Mouse (Mus musculus) thymus, adult 2 months (tissue): Measurements from ENCODE around the gene Hist2h2aa2.
A peak's percentile ranks its signal among the peaks of the same experiment; 100 is the strongest.

Experiments
- CTCF ChIP-seq: fragments of 200-500 bp; IDR thresholded peaks from 2 replicates; pipeline ENCODE4 v1.5.1; 2012; ENCODE audit warnings: mild to moderate bottlenecking, control low read depth, low read length, moderate library complexity, borderline replicate concordance; ENCODE audit not compliant: control insufficient read depth, poor library complexity, insufficient read depth; ENCODE audit errors: extremely low read depth
- POLR2A ChIP-seq: fragments of 200-500 bp; IDR thresholded peaks from 2 replicates; pipeline ENCODE4 v1.6.1; 2012; ENCODE audit warnings: mild to moderate bottlenecking, low read length, control low read depth, moderate library complexity; ENCODE audit not compliant: control insufficient read depth, poor library complexity, insufficient read depth; ENCODE audit errors: extremely low read depth

DNA sequence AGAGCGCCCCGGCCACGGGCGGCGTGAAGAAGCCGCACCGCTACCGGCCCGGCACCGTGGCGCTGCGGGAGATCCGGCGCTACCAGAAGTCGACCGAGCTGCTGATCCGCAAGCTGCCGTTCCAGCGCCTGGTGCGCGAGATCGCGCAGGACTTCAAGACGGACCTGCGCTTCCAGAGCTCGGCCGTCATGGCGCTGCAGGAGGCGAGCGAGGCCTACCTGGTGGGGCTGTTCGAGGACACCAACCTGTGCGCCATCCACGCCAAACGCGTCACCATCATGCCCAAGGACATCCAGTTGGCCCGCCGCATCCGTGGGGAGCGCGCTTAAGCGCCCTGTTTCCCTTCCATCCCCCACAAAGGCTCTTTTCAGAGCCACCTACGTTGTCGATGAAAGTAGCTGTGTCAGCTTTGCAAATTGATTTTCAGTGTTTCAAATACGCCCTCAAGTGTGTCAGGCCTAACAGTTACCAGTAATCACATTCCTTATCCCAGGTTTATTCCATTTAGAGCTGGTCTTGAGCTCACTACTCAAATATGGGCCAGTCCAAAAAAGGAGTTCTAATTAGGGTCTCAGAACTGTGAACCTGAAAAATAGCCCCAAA is 28.8 kb upstream of the Hist2h2aa2 start:
- TF ChIP-seq CTCF (0 out of 2 replicates have a peak, but pooled peaks have one; percentile 24), POLR2A (peak; percentile 44; the same call in 1 of the 2 replicates)
